Mouse (Mus musculus): ENCODE data around the gene Spink2.

DNA sequence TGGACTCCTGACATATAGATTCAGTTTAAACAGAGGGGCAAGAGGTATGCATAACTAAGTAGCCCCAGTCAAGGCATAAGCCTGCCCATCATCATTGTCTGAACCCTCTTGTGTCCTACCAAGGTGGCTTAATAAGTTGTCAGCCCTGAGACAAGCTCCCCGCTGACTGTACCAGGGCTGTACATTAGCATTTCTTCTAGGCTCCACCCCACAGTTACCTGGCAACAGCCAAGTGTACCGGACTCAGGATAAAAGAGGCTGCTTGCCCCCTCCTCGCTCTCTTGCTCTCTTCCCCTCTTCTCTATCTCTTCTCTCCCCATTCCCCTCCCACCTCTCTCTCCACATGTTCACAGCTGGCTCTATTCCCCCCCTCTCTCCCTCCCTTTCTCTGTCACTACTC lies 23.6 kb upstream of the Spink2 start:
- no peak for TF ChIP-seq POLR2A (IDR thresholded peaks at IDR 0.05; ENCODE audit: insufficient read depth, low read depth, low read length)
- TF ChIP-seq CTCF (IDR thresholded peaks at IDR 0.05; ENCODE audit: insufficient read depth, low read depth, low read length) = no peak
